Mouse (Mus musculus) olfactory bulb, adult 2 months (tissue): ENCODE data around the gene Gpr89. TPM values are rescaled to one million over a fixed set of nuclear protein-coding genes. Genes with fewer than 3 reads are reported as not detected.

Source experiments
- H3K27ac ChIP-seq: fragments of 200-500 bp; 2 replicates; pipeline ENCODE4 v1.5.1; 2012; ENCODE audit warnings: low read depth, low read length; ENCODE audit not compliant: insufficient read depth
- H3K4me1 ChIP-seq: fragments of 200-500 bp; 2 replicates; pipeline ENCODE4 v1.6.1; 2012; ENCODE audit warnings: low read length; ENCODE audit not compliant: control insufficient read depth, insufficient read depth
- H3K4me3 ChIP-seq: fragments of 200-500 bp; 2 replicates; pipeline ENCODE4 v1.5.1; 2012; ENCODE audit warnings: mild to moderate bottlenecking, low read depth, low read length, moderate library complexity; ENCODE audit not compliant: insufficient read depth
- CTCF ChIP-seq: fragments of 200-500 bp; IDR thresholded peaks from 2 replicates; pipeline ENCODE4 v1.5.1; 2012; ENCODE audit warnings: low read depth, mild to moderate bottlenecking, low read length, moderate library complexity; ENCODE audit not compliant: insufficient read depth
- POLR2A ChIP-seq: fragments of 200-500 bp; IDR thresholded peaks from 2 replicates; pipeline ENCODE4 v1.6.1; 2012; ENCODE audit warnings: mild to moderate bottlenecking, low read depth, low read length, moderate library complexity; ENCODE audit not compliant: insufficient read depth
- WGBS: fragments of 180-500 bp; shearing (Covaris S2); methylation state at CpG from one replicate; pipeline ENCODE4 v1.1.7; 2018; 5-methylcytosine and 5-hydroxymethylcytosine counted together
- polyA plus RNA-seq: library from polyadenylated mRNA; stranded (reverse); fragments of >200 nt; gene quantifications from 2 replicates; pipeline ENCODE4 v1.2.4, GENCODE M21; 2012; ENCODE audit warnings: low replicate concordance; ENCODE audit not compliant: missing spikeins, insufficient read depth, insufficient read length

Gene Gpr89
- polyA plus RNA-seq, 1 experiment, result not detected

- H3K27ac ChIP-seq, result no peak overlapping the region
- H3K4me3 ChIP-seq, result no peak overlapping the region
- H3K4me1 ChIP-seq, result no peaks in the 10 kb centered on the region
- no peak for TF ChIP-seq CTCF
- no peak for TF ChIP-seq POLR2A
- WGBS, result 86% methylated on average over 7 of the region's 7 CpGs
Measured at GRCm38 (mm10) chr3:96874808-96875571, 30.2 kb downstream of the Gpr89 start.

- no peak for TF ChIP-seq POLR2A
- no peak for TF ChIP-seq CTCF
- WGBS, result 96% methylated on average over 8 of the region's 8 CpGs
- Histone ChIP-seq H3K27ac (no peak overlapping the region), H3K4me3 (no peak overlapping the region), H3K4me1 (no peaks in the 10 kb centered on the region)
Measured at GRCm38 (mm10) chr3:96872501-96872900, 32.6 kb downstream of the Gpr89 start.

- Histone ChIP-seq H3K27ac (no peak overlapping the region), H3K4me1 (no peaks in the 10 kb centered on the region), H3K4me3 (no peak overlapping the region)
- 89% methylated on average over 8 of the region's 8 CpGs for WGBS
- TF ChIP-seq CTCF (no peak), POLR2A (no peak)
Measured at GRCm38 (mm10) chr3:96871070-96871469, 34.1 kb downstream of the Gpr89 start.

- WGBS, result 79% methylated on average over 2 of the region's 2 CpGs
Measured at GRCm38 (mm10) chr3:96870270-96870669, 34.9 kb downstream of the Gpr89 start.

GRCm38 (mm10) chr3:96869091-96869490, 36.1 kb downstream of the Gpr89 start:
- H3K4me1 ChIP-seq, result no peaks in the 10 kb centered on the region
- WGBS, result 91% methylated on average over 7 of the region's 7 CpGs

More at GRCm38 (mm10) chr3:96870270-96870669, 34.9 kb downstream of the Gpr89 start:
- Histone ChIP-seq H3K4me3 (no peak overlapping the region), H3K27ac (no peak overlapping the region), H3K4me1 (no peaks in the 10 kb centered on the region)
- TF ChIP-seq POLR2A, result no peak
- no peak for TF ChIP-seq CTCF

GRCm38 (mm10) chr3:96868566-96868965, 36.6 kb downstream of the Gpr89 start:
- WGBS, result 94% methylated on average over 8 of the region's 8 CpGs
- TF ChIP-seq CTCF, result no peak
- TF ChIP-seq POLR2A, result no peak
- H3K27ac ChIP-seq, result no peak overlapping the region
- no peaks in the 10 kb centered on the region for H3K4me1 ChIP-seq
- no peak overlapping the region for H3K4me3 ChIP-seq

More at GRCm38 (mm10) chr3:96869091-96869490, 36.1 kb downstream of the Gpr89 start:
- Histone ChIP-seq H3K27ac (no peak overlapping the region), H3K4me3 (no peak overlapping the region)
- no peak for TF ChIP-seq POLR2A
- TF ChIP-seq CTCF, result no peak

- 86% methylated on average over 3 of the region's 3 CpGs for WGBS
- no peak overlapping the region for H3K4me3 ChIP-seq
- H3K27ac ChIP-seq, result no peak overlapping the region
- TF ChIP-seq CTCF, result no peak
- no peaks in the 10 kb centered on the region for H3K4me1 ChIP-seq
Measured at GRCm38 (mm10) chr3:96867863-96868262, 37.3 kb downstream of the Gpr89 start.

- no peak overlapping the region for H3K4me3 ChIP-seq
- TF ChIP-seq CTCF (no peak), POLR2A (no peak)
- 92% methylated on average over 5 of the region's 5 CpGs for WGBS
- no peak overlapping the region for H3K27ac ChIP-seq
- H3K4me1 ChIP-seq, result no peaks in the 10 kb centered on the region
Measured at GRCm38 (mm10) chr3:96860498-96860897, 44.6 kb downstream of the Gpr89 start.

- WGBS, result 85% methylated on average over 3 of the region's 3 CpGs
- TF ChIP-seq POLR2A (no peak), CTCF (no peak)
- Histone ChIP-seq H3K4me1 (no peaks in the 10 kb centered on the region), H3K4me3 (no peak overlapping the region), H3K27ac (no peak overlapping the region)
Measured at GRCm38 (mm10) chr3:96855833-96856232, 49.3 kb downstream of the Gpr89 start.
